Mouse (Mus musculus) bone marrow macrophage, adult 2 months (primary cell): ENCODE results near the gene Sgo2b. TPM values are rescaled to one million over a fixed set of nuclear protein-coding genes. Genes with fewer than 3 reads are reported as not detected.
"Not testable (repeated sequence)": the region's sequence is repeated elsewhere in the genome, so short reads cannot be mapped to it uniquely, and the experiment has no call there.

Source experiments
- H3K27ac ChIP-seq: 2 replicates; pipeline ENCODE4 v1.5.1; 2012; ENCODE audit warnings: low read depth, low read length; ENCODE audit not compliant: insufficient read depth
- H3K4me1 ChIP-seq: 2 replicates; pipeline ENCODE4 v1.6.1; 2012; ENCODE audit warnings: low read length; ENCODE audit not compliant: control insufficient read depth, insufficient read depth
- H3K4me3 ChIP-seq: 2 replicates; pipeline ENCODE4 v1.5.1; 2012; ENCODE audit warnings: mild to moderate bottlenecking, low read length, moderate library complexity; ENCODE audit not compliant: insufficient read depth
- CTCF ChIP-seq: IDR thresholded peaks from 2 replicates; pipeline ENCODE4 v1.5.1; 2012; ENCODE audit warnings: low read depth, mild to moderate bottlenecking, low read length, moderate library complexity
- POLR2A ChIP-seq: IDR thresholded peaks from 2 replicates; pipeline ENCODE4 v1.6.1; 2012; ENCODE audit warnings: mild to moderate bottlenecking, low read depth, low read length, borderline replicate concordance
- polyA plus RNA-seq: library from polyadenylated mRNA; stranded (reverse); fragments of >200 nt; gene quantifications from 2 replicates; pipeline ENCODE4 v1.2.4, GENCODE M21; 2012; ENCODE audit not compliant: missing spikeins, insufficient read depth, insufficient read length

Sgo2b gene
- not detected in 2 replicates for polyA plus RNA-seq

GRCm38 (mm10) chr8:63951626-63952377 lies at the start of gene Sgo2b:
Gene Sgo2b (minus strand): TSS chr8:63952248.
- Histone ChIP-seq H3K4me3 (no peak within 1 kb of the TSS), H3K27ac (no peak within 1 kb of the TSS), H3K4me1 (no peaks in the 10 kb centered on the region)
- TF ChIP-seq POLR2A (no peak), CTCF (no peak)

- H3K27ac ChIP-seq, H3K4me1 ChIP-seq, H3K4me3 ChIP-seq: not testable (repeated sequence)
Observed at GRCm38 (mm10) chr8:63970612-63971391, 18.8 kb upstream of the Sgo2b start.

DNA sequence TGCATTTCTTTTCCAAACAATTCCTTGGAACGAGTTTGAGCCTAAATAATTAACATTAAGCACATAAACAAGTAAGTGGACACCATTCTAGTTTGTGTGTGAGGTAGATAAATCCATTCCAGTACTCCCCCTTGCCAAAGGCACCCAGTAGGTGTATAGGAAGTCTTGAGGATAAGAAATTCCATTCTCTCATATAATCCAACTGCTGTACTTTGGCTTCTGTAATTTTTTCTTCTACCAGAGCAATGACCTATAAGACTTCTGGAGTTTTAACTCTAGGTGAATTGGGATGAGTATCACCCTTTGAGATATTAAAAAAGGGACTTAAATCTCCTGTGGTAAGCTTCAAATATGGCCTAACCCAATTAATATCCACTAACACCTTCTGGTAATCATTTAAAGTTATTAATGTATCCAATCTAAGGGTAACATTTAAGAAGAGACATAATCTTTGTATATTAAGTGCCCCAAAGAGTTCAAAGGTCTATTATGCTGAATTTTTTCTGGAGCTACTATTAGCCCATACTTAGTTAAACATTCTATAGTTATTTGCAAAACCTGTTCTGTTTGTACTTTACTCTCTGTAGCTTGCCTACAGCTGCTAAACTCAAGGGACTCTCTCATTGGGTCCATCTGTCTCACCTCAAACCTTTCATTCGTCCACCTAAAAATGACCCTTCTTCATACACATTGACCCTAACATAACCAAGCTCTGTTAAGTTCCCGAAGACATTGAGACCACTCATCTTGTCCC lies 9.2 kb upstream of the Sgo2b start:
- no peak overlapping the region for H3K27ac ChIP-seq
- no peak overlapping the region for H3K4me3 ChIP-seq
- TF ChIP-seq POLR2A (no peak), CTCF (no peak)
- no peaks in the 10 kb centered on the region for H3K4me1 ChIP-seq

DNA sequence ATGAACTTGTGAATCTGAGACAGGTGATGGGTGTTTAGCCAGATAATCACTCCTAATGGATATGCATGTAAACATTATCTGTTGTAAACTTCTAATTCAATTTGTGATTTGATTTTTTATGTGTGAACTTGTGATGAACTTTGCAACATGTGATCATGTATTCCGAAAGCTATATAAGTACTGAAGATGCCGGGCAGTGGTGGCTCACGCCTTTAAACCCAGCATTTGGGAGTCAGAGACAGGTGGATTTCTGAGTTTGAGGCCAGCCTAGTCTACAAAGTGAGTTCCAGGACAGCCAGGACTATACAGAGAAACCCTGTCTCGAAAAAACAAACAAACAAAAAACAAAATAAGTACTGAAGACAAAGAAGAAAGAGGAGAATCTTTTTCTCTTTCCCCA lies 1.8 kb upstream of the Sgo2b start:
- not testable (repeated sequence) for H3K27ac ChIP-seq, H3K4me1 ChIP-seq, H3K4me3 ChIP-seq

GRCm38 (mm10) chr8:63933171-63933570 lies 18.9 kb downstream of the Sgo2b start:
- Histone ChIP-seq H3K27ac (no peak overlapping the region), H3K4me3 (no peak overlapping the region), H3K4me1 (no peaks in the 10 kb centered on the region)
- TF ChIP-seq POLR2A (no peak), CTCF (no peak)

- no peak overlapping the region for H3K27ac ChIP-seq
- TF ChIP-seq CTCF, result no peak
- TF ChIP-seq POLR2A, result no peak
- H3K4me1 ChIP-seq, result no peaks in the 10 kb centered on the region
- H3K4me3 ChIP-seq, result no peak overlapping the region
Observed at GRCm38 (mm10) chr8:63929301-63930097, 22.5 kb downstream of the Sgo2b start.

DNA sequence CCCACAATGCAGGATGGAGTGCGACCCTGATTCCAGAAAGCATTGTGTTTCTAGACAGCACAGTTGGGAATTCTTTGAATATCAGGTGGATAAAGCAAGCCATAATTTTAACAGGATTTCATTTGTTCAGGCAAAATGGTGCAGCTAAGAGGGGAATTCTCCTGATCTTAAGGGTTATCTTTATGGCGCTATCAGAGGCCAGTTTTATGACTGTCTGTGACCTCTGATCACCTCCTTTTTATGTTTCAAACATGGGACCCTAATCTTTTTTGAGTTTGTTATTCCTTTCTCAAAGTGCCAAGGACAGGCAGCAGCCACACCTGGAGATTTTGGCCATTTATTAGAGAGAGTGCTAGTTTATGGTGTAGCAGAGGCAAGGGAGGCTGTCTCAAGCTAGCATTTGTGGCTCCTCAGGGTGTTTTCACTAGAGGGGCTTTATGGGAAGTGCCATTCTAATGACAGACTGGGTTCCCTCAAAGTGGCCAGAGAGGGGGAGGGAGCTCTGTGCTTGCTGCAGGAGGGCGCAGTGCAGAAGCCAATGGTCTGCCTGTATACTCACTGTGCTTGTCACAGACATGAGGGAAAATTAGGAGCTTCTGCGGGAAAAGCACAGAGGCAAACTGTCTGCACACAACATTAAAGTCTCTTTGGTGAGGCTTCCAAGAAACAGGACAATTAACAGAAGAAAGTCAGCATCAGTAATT lies 30.6 kb downstream of the Sgo2b start:
- no peak overlapping the region for H3K27ac ChIP-seq
- H3K4me1 ChIP-seq, result no peaks in the 10 kb centered on the region
- no peak overlapping the region for H3K4me3 ChIP-seq
- no peak for TF ChIP-seq POLR2A
- TF ChIP-seq CTCF, result no peak

DNA sequence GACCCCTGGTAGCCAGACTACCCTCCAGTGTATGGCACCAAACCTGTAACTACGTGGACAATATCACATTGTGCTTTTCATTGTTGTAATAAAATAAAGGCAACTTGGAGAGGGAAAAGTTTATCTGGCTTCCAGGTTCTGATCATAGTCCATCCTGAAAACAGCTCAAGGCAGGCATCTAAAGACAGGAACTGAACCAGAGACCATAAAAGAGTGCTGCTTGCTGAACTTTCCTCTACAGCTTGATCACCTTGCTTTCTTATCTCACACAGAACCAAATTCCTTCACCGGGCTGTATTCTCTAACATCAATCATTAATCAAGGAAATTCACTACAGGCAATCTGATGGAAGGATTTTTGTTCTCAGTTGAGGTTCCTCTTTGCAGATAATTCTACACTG lies 57.0 kb downstream of the Sgo2b start:
- TF ChIP-seq POLR2A, result no peak
- TF ChIP-seq CTCF, result no peak
- Histone ChIP-seq H3K4me3 (no peak overlapping the region), H3K27ac (no peak overlapping the region), H3K4me1 (no peaks in the 10 kb centered on the region)

DNA sequence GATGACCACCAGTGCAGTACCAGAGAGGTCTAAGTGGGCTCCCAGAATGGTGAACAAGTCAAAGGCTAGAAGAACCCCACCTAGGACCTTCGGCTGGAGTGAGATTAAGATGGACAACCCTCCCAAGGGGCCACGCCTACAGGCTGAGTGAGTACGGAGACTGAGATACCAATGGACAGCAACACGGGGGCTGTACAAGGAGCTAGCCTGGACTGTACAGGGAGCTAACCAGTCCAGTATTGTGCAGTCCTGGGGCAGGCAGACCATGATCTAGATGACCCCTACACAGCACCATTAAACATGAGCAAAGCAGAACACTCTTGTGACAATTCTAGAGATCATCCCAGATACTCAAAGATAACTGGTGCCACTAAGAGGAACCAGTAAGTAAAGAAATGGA lies 73.7 kb downstream of the Sgo2b start:
- TF ChIP-seq POLR2A, result no peak
- TF ChIP-seq CTCF, result no peak
- H3K4me1 ChIP-seq, result no peaks in the 10 kb centered on the region
- H3K27ac ChIP-seq, result no peak overlapping the region
- H3K4me3 ChIP-seq, result no peak overlapping the region
